Mouse (Mus musculus) heart, embryonic 11.5 days (tissue): ENCODE data around the gene Rsg1. TPM values are rescaled to one million over a fixed set of nuclear protein-coding genes. Genes with fewer than 3 reads are reported as not detected.
A peak's percentile ranks its signal among the peaks of the same experiment; 100 is the strongest.

Experiments
- ATAC-seq: fragments of 200-750 bp; cut with Nextera tagmentation; replicated peaks from 2 replicates; pipeline ENCODE4 v1.8.0; 2017; ENCODE audit warnings: moderate library complexity; ENCODE audit not compliant: insufficient number of reproducible peaks, low FRiP score, low TSS enrichment
- H3K27ac ChIP-seq: fragments of 300-500 bp; sonication (generic); 2 replicates; pipeline ENCODE4 v1.5.1; 2014; ENCODE audit warnings: mild to moderate bottlenecking, low read depth, low read length
- H3K27me3 ChIP-seq: fragments of 300-500 bp; sonication (generic); 2 replicates; pipeline ENCODE4 v1.6.1; 2014; ENCODE audit warnings: mild to moderate bottlenecking, low read length, mixed read lengths; ENCODE audit not compliant: control insufficient read depth, insufficient read depth
- H3K36me3 ChIP-seq: fragments of 300-500 bp; sonication (generic); 2 replicates; pipeline ENCODE4 v1.6.1; 2014; ENCODE audit warnings: mild to moderate bottlenecking, low read length, moderate library complexity, mixed read lengths; ENCODE audit not compliant: control insufficient read depth, insufficient read depth
- H3K4me1 ChIP-seq: fragments of 300-500 bp; sonication (generic); 2 replicates; pipeline ENCODE4 v1.6.1; 2014; ENCODE audit warnings: low read length; ENCODE audit not compliant: control insufficient read depth, insufficient read depth
- H3K4me2 ChIP-seq: fragments of 300-500 bp; sonication (generic); 2 replicates; pipeline ENCODE4 v1.6.1; 2014; ENCODE audit warnings: mild to moderate bottlenecking, moderate library complexity
- H3K4me3 ChIP-seq: fragments of 300-500 bp; sonication (generic); 2 replicates; pipeline ENCODE4 v1.5.1; 2014; ENCODE audit warnings: low read depth, low read length
- H3K9ac ChIP-seq: fragments of 300-500 bp; sonication (generic); 2 replicates; pipeline ENCODE4 v1.6.1; 2014; ENCODE audit warnings: mild to moderate bottlenecking, low read depth, low read length, moderate library complexity
- H3K9me3 ChIP-seq: fragments of 300-500 bp; sonication (generic); replicated peaks from 2 replicates; pipeline ENCODE4 v1.6.1; 2016; ENCODE audit warnings: low read length; ENCODE audit not compliant: control insufficient read depth
- WGBS: fragments of 180-500 bp; shearing (Covaris S2); extraction: QIAGEN DNeasy Blood & Tissue Kit; methylation state at CpG from one replicate; pipeline ENCODE4 v1.1.7; 2014; ENCODE audit not compliant: insufficient replicate concordance; 5-methylcytosine and 5-hydroxymethylcytosine counted together
- polyA plus RNA-seq: library from polyadenylated mRNA; unstranded; fragments of >200 nt; fragmentation: Nextera tagmentation; extraction: Ambion mirVana; gene quantifications from 2 replicates; pipeline ENCODE4 v1.2.1, GENCODE M21; 2014

The Rsg1 gene
- polyA plus RNA-seq, 1 experiment from 2014 or later = 2.0 TPM

DNA sequence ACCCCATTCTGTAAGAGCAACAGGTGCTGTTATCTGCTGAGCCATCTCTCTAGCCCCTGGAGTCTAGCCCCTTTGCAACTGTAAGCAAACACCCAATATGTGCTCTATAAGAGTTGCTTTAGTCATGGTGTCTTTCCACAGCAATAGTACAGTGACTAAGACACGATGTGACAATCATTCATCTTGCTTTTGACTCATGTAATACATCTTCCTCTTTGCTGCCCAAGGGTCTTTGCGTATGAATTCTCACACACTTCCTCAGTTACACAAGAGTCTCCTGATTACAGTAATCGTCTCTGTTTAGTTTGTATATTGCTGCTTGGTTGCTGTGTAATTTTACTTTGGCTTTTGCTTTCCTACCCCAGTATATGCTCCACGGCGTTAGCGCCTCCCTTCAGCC is 31.8 kb upstream of the Rsg1 start:
- 94% methylated on average over 6 of the region's 6 CpGs for WGBS
- H3K4me1 ChIP-seq = peaks cover 9% of the 10 kb centered on the region; the same call in 1 of the 2 replicates

DNA sequence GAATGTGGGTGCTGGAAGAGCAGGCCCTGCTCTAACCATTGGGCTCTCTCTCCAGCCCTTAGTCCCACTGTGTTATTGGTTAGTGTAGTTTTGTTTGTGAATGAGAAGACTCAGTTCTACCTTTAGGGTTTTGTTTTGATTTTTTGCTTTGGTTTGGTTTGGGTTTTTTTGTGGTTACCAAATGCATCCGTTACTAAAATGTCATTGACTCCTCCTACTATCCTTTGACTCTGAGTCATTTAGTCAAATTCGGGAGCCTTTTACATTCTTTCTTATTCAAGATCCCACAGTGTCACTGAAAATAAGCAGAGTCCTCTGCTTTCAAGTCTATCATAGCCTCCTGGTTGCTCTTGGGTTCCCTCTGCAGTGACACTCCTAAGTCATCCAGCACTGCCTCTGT is 29.8 kb upstream of the Rsg1 start:
- Histone ChIP-seq H3K9ac (no peak overlapping the region), H3K4me1 (peaks cover 7% of the 10 kb centered on the region; the same call in 1 of the 2 replicates), H3K4me2 (no peak overlapping the region), H3K36me3 (peaks cover 3% of the 10 kb centered on the region), H3K9me3 (no peaks in the 10 kb centered on the region), H3K27me3 (no peaks in the 10 kb centered on the region), H3K27ac (no peak overlapping the region), H3K4me3 (no peak overlapping the region)
- WGBS = 94% methylated on average over 2 of the region's 2 CpGs
- no peak for ATAC-seq

More for the DNA sequence above, 31.8 kb upstream of the Rsg1 start:
- Histone ChIP-seq H3K27ac (no peak overlapping the region), H3K4me2 (no peak overlapping the region), H3K36me3 (peaks cover 7% of the 10 kb centered on the region), H3K9ac (no peak overlapping the region), H3K27me3 (no peaks in the 10 kb centered on the region), H3K4me3 (no peak overlapping the region), H3K9me3 (no peaks in the 10 kb centered on the region)
- no peak for ATAC-seq

GRCm38 (mm10) chr4:141184426-141184825 is 29.3 kb upstream of the Rsg1 start:
- H3K36me3 ChIP-seq = peaks cover 3% of the 10 kb centered on the region

DNA sequence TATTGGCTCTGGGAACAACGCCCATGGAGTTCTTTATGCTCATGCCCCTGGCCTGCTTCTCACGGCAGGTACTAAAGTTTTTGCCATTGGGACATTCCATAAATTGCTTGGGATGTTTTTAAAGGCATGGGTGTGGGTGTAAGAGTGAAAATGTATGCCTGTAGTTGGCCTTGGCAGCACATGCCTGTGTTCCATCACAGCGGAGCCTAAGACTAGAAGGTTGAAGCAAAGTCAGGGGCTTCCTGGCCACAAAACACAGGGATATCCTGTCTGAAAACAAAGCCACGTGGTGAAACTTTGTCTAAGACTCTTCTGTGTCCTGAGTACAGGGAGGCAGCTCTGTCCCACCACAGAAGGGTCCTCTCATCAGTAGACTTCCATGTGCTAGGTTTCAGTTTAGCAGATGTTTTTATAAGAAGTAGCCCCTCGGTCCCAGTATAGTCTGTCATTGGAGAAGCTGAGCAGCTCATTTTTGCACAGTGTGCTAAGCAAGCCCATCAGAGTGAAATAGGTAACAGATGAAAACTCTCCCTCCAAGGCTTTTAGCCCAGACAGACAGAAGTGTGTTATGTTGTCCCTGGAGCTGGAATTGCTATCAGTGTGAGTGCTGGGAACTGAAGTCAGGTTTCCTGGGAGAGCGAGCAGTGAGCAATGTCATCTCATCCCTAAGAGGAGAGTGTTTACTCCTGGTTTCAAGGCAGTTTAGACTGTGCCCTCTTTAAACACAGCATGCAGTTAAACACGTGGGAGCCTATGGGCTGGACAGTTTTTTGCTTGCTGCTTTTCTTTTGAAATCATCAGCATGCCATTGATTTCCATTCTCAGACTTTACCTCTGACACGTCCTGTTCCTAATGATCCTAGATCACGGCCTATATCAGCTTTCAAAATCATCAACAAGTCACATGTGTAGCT is 26.6 kb upstream of the Rsg1 start:
- 68% methylated on average over 9 of the region's 9 CpGs for WGBS
- no peak for ATAC-seq
- Histone ChIP-seq H3K9ac (0 out of 2 replicates have a peak overlapping the region, but pooled peaks have one; percentile 30), H3K27me3 (no peaks in the 10 kb centered on the region), H3K4me2 (no peak overlapping the region), H3K36me3 (peaks cover 5% of the 10 kb centered on the region), H3K4me1 (peaks cover 7% of the 10 kb centered on the region; the same call in 1 of the 2 replicates), H3K27ac (0 out of 2 replicates have a peak overlapping the region, but pooled peaks have one; percentile 10), H3K4me3 (no peak overlapping the region), H3K9me3 (no peaks in the 10 kb centered on the region)

More at GRCm38 (mm10) chr4:141184426-141184825, 29.3 kb upstream of the Rsg1 start:
- ATAC-seq = no peak
- Histone ChIP-seq H3K9ac (no peak overlapping the region), H3K4me2 (no peak overlapping the region), H3K4me3 (no peak overlapping the region), H3K27ac (no peak overlapping the region), H3K4me1 (peaks cover 7% of the 10 kb centered on the region; the same call in 1 of the 2 replicates), H3K27me3 (no peaks in the 10 kb centered on the region), H3K9me3 (no peaks in the 10 kb centered on the region)
- WGBS = 89% methylated on average over 4 of the region's 4 CpGs

DNA sequence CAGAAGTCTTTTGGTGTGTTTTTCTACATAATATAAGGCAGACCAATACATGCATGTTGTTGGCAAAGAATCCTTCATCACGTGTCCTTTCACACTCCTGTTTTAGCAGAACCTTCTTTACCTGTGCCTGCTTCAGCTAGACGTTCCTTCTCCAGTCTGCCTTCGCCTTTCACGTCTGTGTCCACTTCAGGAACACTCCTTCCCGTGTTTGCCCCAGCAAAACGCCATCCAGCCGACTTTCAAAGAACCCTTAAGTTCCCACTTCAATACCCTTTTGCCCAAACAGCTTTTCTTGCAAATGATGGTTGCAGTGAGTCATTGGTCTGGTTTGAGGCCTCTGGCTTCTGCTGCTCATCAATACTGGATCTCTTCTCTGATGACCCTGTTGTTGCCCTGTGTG is 22.5 kb upstream of the Rsg1 start:
- no peak for ATAC-seq
- H3K9me3 ChIP-seq = no peaks in the 10 kb centered on the region
- peaks cover 15% of the 10 kb centered on the region for H3K36me3 ChIP-seq
- H3K4me1 ChIP-seq = peaks cover 4% of the 10 kb centered on the region; the same call in 1 of the 2 replicates
- no peak overlapping the region for H3K4me3 ChIP-seq
- no peak overlapping the region for H3K4me2 ChIP-seq
- no peak overlapping the region for H3K27ac ChIP-seq
- no peak overlapping the region for H3K9ac ChIP-seq
- no peaks in the 10 kb centered on the region for H3K27me3 ChIP-seq
- 93% methylated on average over 7 of the region's 7 CpGs for WGBS

DNA sequence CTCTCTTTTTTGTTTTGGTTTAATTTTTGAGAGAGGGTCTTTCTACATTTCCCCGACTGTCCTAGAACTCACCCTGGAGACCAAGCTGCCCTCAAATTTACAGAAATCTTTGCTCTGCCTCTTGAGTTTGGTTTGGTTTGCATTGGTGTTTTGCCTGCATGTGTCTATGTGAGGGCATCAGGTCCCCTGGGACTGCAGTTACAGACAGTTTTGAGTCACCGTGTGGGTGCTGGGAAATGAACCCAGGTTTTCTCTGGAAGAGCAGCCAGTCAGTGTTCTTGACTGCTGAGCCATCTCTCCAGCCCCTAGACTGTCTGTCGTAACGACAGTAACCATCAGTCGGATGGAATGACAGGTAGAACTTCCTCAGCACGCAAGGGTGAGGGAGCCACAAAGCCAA is 19.2 kb upstream of the Rsg1 start:
- peaks cover 27% of the 10 kb centered on the region for H3K36me3 ChIP-seq
- H3K27ac ChIP-seq = no peak overlapping the region

GRCm38 (mm10) chr4:141196981-141197685 is 16.6 kb upstream of the Rsg1 start:
- Histone ChIP-seq H3K27ac (no peak overlapping the region), H3K4me3 (no peak overlapping the region), H3K9me3 (no peaks in the 10 kb centered on the region), H3K4me2 (no peak overlapping the region), H3K27me3 (no peaks in the 10 kb centered on the region), H3K36me3 (peaks cover 27% of the 10 kb centered on the region), H3K4me1 (no peaks in the 10 kb centered on the region), H3K9ac (no peak overlapping the region)
- ATAC-seq = peak; percentile 40; the same call in 1 of the 2 replicates
- 93% methylated on average over 13 of the region's 13 CpGs for WGBS

More for the DNA sequence above, 19.2 kb upstream of the Rsg1 start:
- no peaks in the 10 kb centered on the region for H3K4me1 ChIP-seq
- no peak for ATAC-seq
- no peak overlapping the region for H3K4me3 ChIP-seq
- no peak overlapping the region for H3K4me2 ChIP-seq
- H3K9me3 ChIP-seq = no peaks in the 10 kb centered on the region
- H3K27me3 ChIP-seq = no peaks in the 10 kb centered on the region
- no peak overlapping the region for H3K9ac ChIP-seq
- WGBS = 92% methylated on average over 6 of the region's 6 CpGs

GRCm38 (mm10) chr4:141197686-141198035 is 16.1 kb upstream of the Rsg1 start:
- WGBS = 90% methylated on average over 13 of the region's 13 CpGs
- no peak for ATAC-seq

More at GRCm38 (mm10) chr4:141197686-141198035, 16.1 kb upstream of the Rsg1 start:
- H3K4me3 ChIP-seq = no peak overlapping the region
- H3K9ac ChIP-seq = no peak overlapping the region
- H3K36me3 ChIP-seq = peaks cover 27% of the 10 kb centered on the region
- H3K4me2 ChIP-seq = no peak overlapping the region
- H3K9me3 ChIP-seq = no peaks in the 10 kb centered on the region
- H3K4me1 ChIP-seq = no peaks in the 10 kb centered on the region
- H3K27me3 ChIP-seq = no peaks in the 10 kb centered on the region
- H3K27ac ChIP-seq = no peak overlapping the region
